Mouse (Mus musculus) ES-E14 (cell line): Measurements from ENCODE around the gene Lrrc52. TPM values are rescaled to one million over a fixed set of nuclear protein-coding genes. Genes with fewer than 3 reads are reported as not detected.

Experiments used
- DNase-seq: peaks from one replicate; pipeline ENCODE4 v3.0.0-alpha.2; 2013; ENCODE audit warnings: low read depth, low spot score
- H3K27ac ChIP-seq: 2 replicates; pipeline ENCODE4 v1.5.1; 2012; ENCODE audit warnings: low read depth, mild to moderate bottlenecking, low read length, moderate library complexity, mixed read lengths; ENCODE audit not compliant: poor library complexity, insufficient read depth, severe bottlenecking
- H3K36me3 ChIP-seq: 2 replicates; pipeline ENCODE4 v1.6.1; 2012; ENCODE audit warnings: mild to moderate bottlenecking, low read length, moderate library complexity, mixed read lengths; ENCODE audit not compliant: control insufficient read depth, poor library complexity, insufficient read depth, severe bottlenecking
- H3K4me1 ChIP-seq, 2 experiments: fragments of 150-350 bp in 1 of 2; sonication (generic) in 1 of 2; 2 replicates each; pipeline ENCODE4 v1.6.1; 2012; ENCODE audit warnings: low read length in 2 of 2, mild to moderate bottlenecking in 1 of 2, mixed read lengths in 1 of 2; ENCODE audit not compliant: control insufficient read depth in 2 of 2, insufficient read depth in 2 of 2, poor library complexity in 1 of 2
- H3K4me3 ChIP-seq, 2 experiments: fragments of 150-350 bp in 1 of 2; sonication (generic) in 1 of 2; 2 replicates each; pipeline ENCODE4 v1.5.1; 2012; ENCODE audit warnings: low read length in 2 of 2, low read depth in 1 of 2, mild to moderate bottlenecking in 1 of 2, mixed read lengths in 1 of 2; ENCODE audit not compliant: insufficient read depth in 1 of 2, poor library complexity in 1 of 2, severe bottlenecking in 1 of 2
- H3K9ac ChIP-seq: 2 replicates; pipeline ENCODE4 v1.6.1; 2012; ENCODE audit warnings: low read depth, mild to moderate bottlenecking, low read length, mixed read lengths; ENCODE audit not compliant: poor library complexity, insufficient read depth, severe bottlenecking
- H3K9me3 ChIP-seq: fragments of 150-350 bp; sonication (generic); 2 replicates; pipeline ENCODE4 v1.6.1; 2012; ENCODE audit warnings: low read depth, mild to moderate bottlenecking, low read length; ENCODE audit not compliant: control insufficient read depth, insufficient read depth
- CHD2 ChIP-seq: IDR thresholded peaks from 2 replicates; pipeline ENCODE4 v1.6.1; 2014; ENCODE audit warnings: mild to moderate bottlenecking, low read depth, low read length, inconsistent platforms
- HCFC1 ChIP-seq: IDR thresholded peaks from 2 replicates; pipeline ENCODE4 v1.6.1; 2012; ENCODE audit warnings: low read length, inconsistent platforms, borderline replicate concordance; ENCODE audit not compliant: insufficient read depth
- MAFK ChIP-seq: IDR thresholded peaks from 2 replicates; pipeline ENCODE4 v1.6.1; 2014; ENCODE audit warnings: mild to moderate bottlenecking, low read depth, low read length, inconsistent platforms; ENCODE audit not compliant: insufficient read depth
- ZC3H11A ChIP-seq: IDR thresholded peaks from 2 replicates; pipeline ENCODE4 v1.6.1; 2012; ENCODE audit warnings: low read depth, mild to moderate bottlenecking, inconsistent platforms, low read length, borderline replicate concordance
- ZNF384 ChIP-seq: IDR thresholded peaks from 2 replicates; pipeline ENCODE4 v1.6.1; 2012; ENCODE audit warnings: low read depth, low read length, inconsistent platforms
- in situ Hi-C, 2 experiments: fragments of 600-800 bp; cut with MboI; formaldehyde crosslinking; loops; one replicate each; pipeline ENCODE4 v1.15.1; 2025; ENCODE audit warnings: low sequenced_read_pairs in 2 of 2, inconsistent platforms in 1 of 2; ENCODE audit not compliant: unreplicated experiment in 2 of 2
- total RNA-seq: library from RNA; depleted of rRNA; stranded (reverse); fragments of 300-350 nt; gene quantifications from 2 replicates; pipeline ENCODE4 v1.2.3, GENCODE M21; 2012

Gene Lrrc52
- total RNA-seq, 1 experiment, result not detected

GRCm38 (mm10) chr1:167445167-167445566 lies 21.4 kb downstream of the Lrrc52 start:
- H3K36me3 ChIP-seq, result no peaks in the 10 kb centered on the region
- in situ Hi-C loops, result no loop called here
- H3K27ac ChIP-seq, result no peak overlapping the region
- no peak for TF ChIP-seq ZC3H11A
- TF ChIP-seq CHD2, result no peak
- no peak for TF ChIP-seq ZNF384
- TF ChIP-seq MAFK, result no peak
- no peak for TF ChIP-seq HCFC1
- DNase-seq, result no peak
- peaks cover 0 to 16% of the 10 kb centered on the region in 2 experiments; a peak in 1 of 4 replicates for H3K4me1 ChIP-seq
- no peak overlapping the region for H3K9ac ChIP-seq
- no peak overlapping the region for H3K4me3 ChIP-seq
- no peaks in the 10 kb centered on the region for H3K9me3 ChIP-seq

GRCm38 (mm10) chr1:167438231-167438885 lies 28.2 kb downstream of the Lrrc52 start:
- in situ Hi-C loops, result no loop called here
- no peak for DNase-seq
- TF ChIP-seq ZNF384 (no peak), CHD2 (no peak), HCFC1 (no peak), ZC3H11A (no peak), MAFK (no peak)
- H3K27ac ChIP-seq, result no peak overlapping the region
- no peak overlapping the region for H3K4me3 ChIP-seq
- no peaks in the 10 kb centered on the region for H3K36me3 ChIP-seq
- H3K4me1 ChIP-seq, result no peaks in the 10 kb centered on the region
- no peaks in the 10 kb centered on the region for H3K9me3 ChIP-seq
- H3K9ac ChIP-seq, result no peak overlapping the region

GRCm38 (mm10) chr1:167437091-167437490 lies 29.5 kb downstream of the Lrrc52 start:
- Histone ChIP-seq H3K9me3 (no peaks in the 10 kb centered on the region), H3K4me1 (no peaks in the 10 kb centered on the region), H3K36me3 (no peaks in the 10 kb centered on the region), H3K4me3 (no peak overlapping the region), H3K9ac (no peak overlapping the region), H3K27ac (no peak overlapping the region)
- TF ChIP-seq HCFC1 (no peak), ZNF384 (no peak), ZC3H11A (no peak), MAFK (no peak), CHD2 (no peak)
- in situ Hi-C loops, result no loop called here
- DNase-seq, result no peak

- Histone ChIP-seq H3K27ac (no peak overlapping the region), H3K9me3 (no peaks in the 10 kb centered on the region), H3K36me3 (no peaks in the 10 kb centered on the region), H3K4me1 (no peaks in the 10 kb centered on the region), H3K9ac (no peak overlapping the region), H3K4me3 (no peak overlapping the region)
- in situ Hi-C loops, result no loop called here
- DNase-seq, result no peak
- no peak for TF ChIP-seq ZNF384
- TF ChIP-seq CHD2, result no peak
- no peak for TF ChIP-seq HCFC1
- TF ChIP-seq MAFK, result no peak
- no peak for TF ChIP-seq ZC3H11A
These were observed 30.2 kb downstream of the Lrrc52 start for GRCm38 (mm10) chr1:167436186-167436975.
